Mouse (Mus musculus) cerebellum, adult 11 months (tissue): ENCODE measurements at regions not wholly inside any gene's neighbourhood (a gene's known extent, or its start where the extent isn't known, plus 50 kb on each side); places are given as distances from the start of the nearest gene placed in this dataset.

Experiments
- DNase-seq: peaks from one replicate; pipeline ENCODE4 v3.0.0; 2022

DNA sequence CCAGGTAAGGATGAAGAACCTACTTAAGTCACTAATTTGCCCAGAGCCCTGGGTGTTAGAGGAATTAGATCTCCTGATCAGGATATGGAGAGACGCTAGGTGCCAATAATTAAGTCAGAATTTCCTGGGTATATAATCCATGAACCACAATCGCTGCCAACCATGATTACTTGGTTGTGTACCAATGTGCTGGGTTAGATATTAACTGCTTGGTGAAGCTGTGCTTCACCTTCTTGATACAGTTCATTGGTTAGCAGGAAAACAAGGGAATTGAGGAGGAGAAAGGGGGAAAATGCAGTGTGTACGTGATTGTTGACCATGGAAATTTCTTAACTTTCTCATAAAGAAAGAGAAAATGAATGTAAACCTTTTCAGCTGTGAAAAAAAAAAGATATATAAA is 961.7 kb upstream of the Slc39a10 start:
- DNase-seq = no peak

DNA sequence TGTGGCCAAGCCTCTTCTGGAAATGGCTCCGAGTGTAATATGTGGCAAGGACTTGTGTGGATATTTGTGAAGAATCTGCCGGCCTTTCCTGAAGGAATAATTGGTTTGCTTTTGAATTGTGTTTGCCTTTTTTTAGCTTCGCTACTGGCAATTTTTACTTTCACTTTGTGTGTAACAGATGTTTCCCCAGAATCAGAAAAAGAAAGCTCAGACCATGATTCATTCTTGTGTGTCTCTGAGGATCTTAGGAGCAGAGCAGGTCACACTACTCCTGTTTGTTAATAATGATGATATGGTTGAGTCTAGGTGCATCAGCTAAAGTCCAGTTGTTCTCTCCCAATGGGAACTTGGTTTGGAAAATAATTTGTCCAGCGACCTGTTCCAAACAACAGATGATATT is 961.3 kb upstream of the Slc39a10 start:
- DNase-seq = no peak

DNA sequence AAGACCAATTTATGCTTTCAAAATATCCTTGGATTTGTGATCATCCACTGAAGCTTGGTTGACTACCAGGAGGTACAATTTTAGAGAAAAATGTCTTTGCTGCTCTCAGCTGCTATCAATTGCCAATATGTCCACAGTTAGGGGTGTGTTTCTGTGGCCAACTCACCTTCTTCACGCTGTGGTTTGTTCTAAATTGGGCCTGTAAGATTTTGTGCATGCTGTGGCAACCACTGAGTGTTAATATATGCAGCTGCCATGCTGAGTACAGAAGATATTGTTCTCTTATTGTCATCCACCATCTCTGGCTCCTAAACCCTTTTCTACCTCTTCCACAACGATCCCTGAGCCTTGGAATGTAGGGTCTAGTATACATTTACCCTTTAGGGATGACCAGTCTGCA is 948.2 kb upstream of the Slc39a10 start:
- peak; percentile 3 for DNase-seq

DNA sequence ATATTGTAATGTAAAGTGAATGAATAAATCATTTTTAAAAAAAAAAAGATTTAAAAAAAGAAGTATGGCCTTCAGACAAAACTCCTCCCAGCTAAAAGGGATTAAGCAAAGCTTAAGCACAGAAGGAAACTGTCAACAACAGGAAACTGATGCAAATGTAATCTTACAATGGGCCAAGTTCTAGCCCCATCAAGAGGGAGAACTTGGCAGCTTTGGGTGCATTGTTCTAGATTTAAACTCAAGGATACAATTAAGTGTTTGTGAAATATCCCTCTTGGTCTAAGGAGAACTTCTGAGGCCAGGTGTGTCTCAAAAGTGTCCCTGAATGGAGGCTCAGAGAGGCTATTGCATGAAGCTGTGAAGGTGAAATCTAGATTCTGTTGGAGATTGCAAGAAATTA is 941.4 kb upstream of the Slc39a10 start:
- no peak for DNase-seq

DNA sequence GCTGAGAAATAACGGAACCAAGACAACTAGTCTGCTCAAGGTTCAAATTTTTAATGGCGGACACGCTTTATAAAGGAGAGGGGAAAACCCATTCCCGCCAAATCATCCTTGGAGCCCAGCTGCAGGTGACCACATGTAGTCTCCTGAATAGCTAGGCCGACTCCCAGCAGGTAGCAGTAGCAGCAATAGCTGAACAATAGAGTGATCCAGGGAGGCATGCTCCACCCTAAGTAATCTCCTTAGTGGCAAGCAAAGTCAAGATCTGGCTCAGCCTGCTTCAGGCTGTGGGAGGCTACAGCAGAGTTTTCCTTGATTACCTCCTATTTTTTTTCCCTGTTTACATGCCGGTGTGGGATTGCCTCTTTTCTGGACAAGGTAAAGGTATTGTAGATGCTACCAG is 934.6 kb upstream of the Slc39a10 start:
- no peak for DNase-seq

DNA sequence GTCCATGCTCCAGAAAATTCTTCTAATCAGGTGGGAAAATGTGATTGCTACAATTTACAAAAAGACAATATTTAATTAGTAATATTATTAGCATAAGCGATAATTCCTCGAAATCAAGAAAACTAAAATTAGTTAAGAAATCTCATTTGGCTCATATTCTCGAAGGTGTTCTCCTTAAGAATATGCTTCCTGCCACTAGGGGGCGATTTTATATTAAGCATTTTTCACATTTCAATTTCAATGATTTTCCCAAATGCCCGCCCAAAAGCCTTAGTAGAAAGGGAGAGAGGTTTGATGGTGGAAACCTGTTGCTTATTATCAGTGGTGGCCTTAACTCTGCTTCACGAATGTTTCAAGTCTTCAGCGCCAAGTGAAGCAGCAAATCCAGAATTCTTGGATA is 916.9 kb upstream of the Slc39a10 start:
- peak; percentile 12 for DNase-seq

DNA sequence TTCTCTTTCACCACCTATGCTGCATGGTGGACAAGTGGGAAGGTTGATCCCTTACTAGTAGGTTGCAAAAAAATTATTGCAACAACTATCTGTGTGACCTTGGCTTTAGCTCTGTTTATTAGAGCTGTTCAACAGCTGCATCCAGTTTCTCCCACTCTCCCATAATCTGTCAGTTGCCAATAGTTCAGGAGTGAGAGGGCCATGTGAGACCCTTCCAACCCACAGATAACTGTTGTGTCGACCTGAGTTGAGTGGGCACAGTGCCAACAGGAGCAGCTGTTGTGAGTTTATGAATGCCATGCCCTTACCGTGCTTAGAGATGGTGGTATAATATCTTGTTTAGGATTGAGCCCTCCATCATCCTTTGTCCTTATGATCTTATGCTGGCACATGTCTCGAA is 902.1 kb upstream of the Slc39a10 start:
- DNase-seq = no peak
